Mouse (Mus musculus) urinary bladder, adult 18-20 months (tissue): ENCODE data around the gene Olfr630.
A peak's percentile ranks its signal among the peaks of the same experiment; 100 is the strongest.
"Not testable (repeated sequence)": the region's sequence is repeated elsewhere in the genome, so short reads cannot be mapped to it uniquely, and the experiment has no call there.

Source experiments
- DNase-seq, 2 experiments: peaks; one replicate each; pipeline ENCODE4 v3.0.0; 2022; ENCODE audit warnings: low spot score in 2 of 2, mixed read lengths in 2 of 2

The Olfr630 gene

GRCm38 (mm10) chr7:103757233-103757632 is at the start of gene Olfr630:
Gene Olfr630 (minus strand): TSS chr7:103757333.
- DNase-seq: no peak

GRCm38 (mm10) chr7:103806856-103807255 is 49.7 kb upstream of the Olfr630 start:
- no peak for DNase-seq

DNA sequence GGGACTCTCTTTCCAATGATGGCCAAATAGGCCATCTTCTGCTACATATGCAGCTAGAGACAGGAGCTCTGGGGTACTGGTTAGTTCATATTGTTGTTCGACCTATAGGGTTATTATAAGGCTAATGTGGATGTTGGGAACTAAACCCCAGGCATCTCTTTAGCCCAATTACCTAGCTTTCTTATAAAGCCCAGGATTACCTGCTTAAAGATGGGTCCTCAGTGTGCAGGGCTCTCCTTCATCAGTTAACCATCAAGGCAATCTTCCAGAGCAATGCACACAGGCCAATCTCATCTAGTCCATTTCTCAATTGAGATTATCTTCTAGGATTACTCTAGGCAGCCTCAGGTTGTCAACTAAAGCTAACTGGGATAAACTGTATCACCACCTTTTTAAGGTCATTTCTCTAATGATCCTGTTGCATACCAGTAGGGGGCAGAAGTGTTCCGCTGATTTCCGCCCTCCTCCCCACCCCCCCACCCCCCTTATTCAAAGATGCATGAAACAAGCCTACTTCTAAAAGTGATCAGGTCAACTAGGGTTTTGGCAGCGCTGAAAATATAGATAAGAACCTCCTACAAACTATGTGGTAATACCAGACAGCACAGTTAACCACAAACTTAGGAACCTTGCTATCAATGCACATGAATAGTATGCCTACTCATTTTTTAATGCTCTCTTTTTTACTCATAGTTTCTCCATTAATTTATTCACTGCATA is 35.7 kb upstream of the Olfr630 start:
- DNase-seq: no peak

- no peak for DNase-seq
These were observed 34.6 kb upstream of the Olfr630 start, which contains the start of gene Olfr67 for GRCm38 (mm10) chr7:103791721-103792120. Gene Olfr67 (minus strand): TSS chr7:103791821.

GRCm38 (mm10) chr7:103779598-103779997 is 22.5 kb upstream of the Olfr630 start, which contains the start of gene Olfr68:
Gene Olfr68 (minus strand): TSS chr7:103779698.
- DNase-seq: no peak

- DNase-seq: not testable (repeated sequence)
These were observed 20.5 kb upstream of the Olfr630 start for GRCm38 (mm10) chr7:103777652-103778051.

DNA sequence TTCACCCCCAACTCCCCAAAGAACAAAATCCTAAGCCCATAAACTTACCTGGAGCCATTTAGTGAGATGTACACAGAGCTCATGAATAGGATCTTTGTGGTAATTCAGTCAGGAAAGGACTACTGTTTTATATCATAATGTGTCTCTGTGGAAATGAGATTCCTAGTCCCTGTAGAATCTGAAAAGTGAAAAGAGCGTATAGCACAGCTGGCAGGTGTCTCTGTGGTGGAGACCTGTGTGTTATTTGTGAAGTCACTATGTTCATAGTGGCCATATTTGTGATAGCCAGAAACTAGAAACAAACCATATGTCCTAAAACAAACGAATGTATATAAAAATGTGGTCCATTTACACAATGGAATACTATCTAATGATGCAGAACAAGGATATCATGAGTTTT is 14.4 kb upstream of the Olfr630 start, which contains the start of gene Olfr69:
Gene Olfr69 (minus strand): TSS at position 101 of the 400 bp plus-strand sequence.
- no peak for DNase-seq

DNA sequence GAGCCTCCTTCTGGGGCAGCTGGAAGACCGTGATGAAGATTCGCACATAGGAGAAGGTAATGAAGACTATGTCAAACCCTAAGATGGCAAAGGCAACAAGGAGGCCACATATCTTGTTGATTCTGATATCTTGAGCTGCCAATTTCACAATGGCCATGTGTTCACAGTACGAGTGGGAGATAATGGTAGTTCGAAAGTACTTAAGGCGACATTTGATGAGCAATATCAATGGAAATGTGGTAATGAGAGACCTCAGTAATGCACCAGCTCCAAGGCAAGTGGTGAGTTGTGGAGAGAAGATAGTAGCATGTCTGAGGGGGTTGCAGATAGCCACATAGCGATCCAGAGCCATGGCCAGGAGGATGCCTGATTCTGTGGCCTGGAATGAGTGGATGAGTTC is 10.6 kb upstream of the Olfr630 start:
- not testable (repeated sequence) for DNase-seq

DNA sequence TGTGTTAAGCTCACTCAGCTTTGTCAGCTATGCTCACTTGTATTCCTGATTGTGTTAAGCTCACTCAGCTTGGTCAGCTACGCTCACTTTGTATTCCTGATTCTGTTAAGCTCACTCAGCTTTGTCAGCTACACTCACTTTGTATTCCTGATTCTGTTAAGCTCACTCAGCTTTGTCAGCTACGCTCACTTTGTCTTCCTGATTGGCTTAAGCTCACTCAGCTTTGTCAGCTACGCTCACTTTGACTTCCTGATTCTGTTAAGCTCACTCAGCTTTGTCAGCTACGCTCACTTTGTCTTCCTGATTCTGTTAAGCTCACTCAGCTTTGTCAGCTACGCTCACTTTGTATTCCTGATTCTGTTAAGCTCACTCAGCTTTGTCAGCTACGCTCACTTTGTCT is 5.1 kb upstream of the Olfr630 start:
- DNase-seq: not testable (repeated sequence)

DNA sequence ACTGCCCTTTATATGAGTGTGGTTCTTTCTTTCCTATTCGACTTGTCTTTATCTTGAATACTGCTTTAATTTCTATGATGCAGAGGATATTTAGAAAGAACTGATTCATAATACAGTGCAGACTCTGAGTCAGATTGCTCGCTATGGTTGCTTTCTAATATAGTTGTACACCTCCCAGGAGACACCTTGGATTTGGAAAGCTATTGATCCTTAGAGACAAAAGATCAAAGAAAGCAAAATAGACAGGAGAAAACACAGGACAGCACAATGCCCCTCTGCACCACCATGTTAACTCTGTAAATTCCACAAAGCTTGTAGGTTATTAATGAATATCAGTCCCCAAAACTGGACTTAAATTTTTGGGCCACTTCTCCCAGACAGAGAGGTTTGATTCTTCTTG is 12.3 kb downstream of the Olfr630 start, which contains the start of gene Olfr629:
Gene Olfr629 (minus strand): TSS at position 101 of the 400 bp plus-strand sequence.
- no peak for DNase-seq

GRCm38 (mm10) chr7:103730074-103730473 is 27.1 kb downstream of the Olfr630 start, which contains the start of gene Olfr628:
Gene Olfr628 (plus strand): TSS chr7:103730374.
- no peak for DNase-seq

GRCm38 (mm10) chr7:103716398-103716797 is 40.7 kb downstream of the Olfr630 start:
- not testable (repeated sequence) for DNase-seq

GRCm38 (mm10) chr7:103714371-103714770 is 42.8 kb downstream of the Olfr630 start, which contains the start of gene Olfr243:
Gene Olfr243 (plus strand): TSS chr7:103714671.
- no peak for DNase-seq

- DNase-seq: peak in 1 of 2 experiments; percentile 2
These were observed 45.1 kb downstream of the Olfr630 start for GRCm38 (mm10) chr7:103712024-103712423.
